Mouse (Mus musculus) heart, postnatal 0 days (tissue): ENCODE data around the gene Tbk1.

Experiments used
- CTCF ChIP-seq: IDR thresholded peaks from 2 replicates; pipeline ENCODE4 v1.5.1; 2016; ENCODE audit warnings: antibody characterized with exemption, control low read depth, low read depth
- EP300 ChIP-seq: IDR thresholded peaks from 2 replicates; pipeline ENCODE4 v1.6.1; 2016; ENCODE audit warnings: antibody characterized with exemption, low read depth

- no peak for TF ChIP-seq CTCF
- TF ChIP-seq EP300, result no peak
These were observed 6.2 kb downstream of the Tbk1 start for GRCm38 (mm10) chr10:121580381-121580780.
